Mouse (Mus musculus) liver, adult 2 months (tissue): ENCODE data around the gene Spem1.

Source experiments
- CTCF ChIP-seq: fragments of 200-500 bp; IDR thresholded peaks from 2 replicates; pipeline ENCODE4 v1.5.1; 2011; ENCODE audit warnings: low read depth, low read length, control low read depth
- POLR2A ChIP-seq: fragments of 200-500 bp; IDR thresholded peaks from 2 replicates; pipeline ENCODE4 v1.6.1; 2011; ENCODE audit warnings: low read length, control low read depth; ENCODE audit not compliant: insufficient read depth; ENCODE audit errors: extremely low read depth

GRCm38 (mm10) chr11:69834001-69834549 lies 12.1 kb upstream of the Spem1 start:
- TF ChIP-seq POLR2A (no peak), CTCF (no peak)
